In the genomic region with DNA sequence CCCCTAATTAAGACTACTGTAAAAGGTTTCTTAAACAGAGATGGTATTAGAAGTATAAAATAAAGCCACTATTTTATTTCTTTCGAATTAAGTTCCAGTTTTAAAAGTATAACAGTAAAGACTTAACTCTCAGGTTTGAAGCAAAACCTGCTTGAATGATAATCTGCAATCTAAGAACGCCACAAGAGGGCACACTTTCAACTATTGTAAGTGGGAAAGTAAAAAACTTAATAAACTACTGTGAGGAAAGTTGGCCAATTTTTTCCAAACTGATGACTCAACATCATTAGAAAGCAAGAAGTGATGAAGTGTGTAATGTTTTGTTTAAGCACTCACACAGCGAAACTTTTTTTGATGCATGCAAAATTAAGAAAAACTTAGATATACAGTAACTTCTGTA, we compare ENCODE assay signal across 9 mouse cellular contexts.
DNase-seq lines count a peak whose midpoint lies in the region; ATAC-seq and TF ChIP-seq lines count a peak whose summit lies in the region.
"Had no signal": no experiment of that assay in that cellular context is flagged by ENCODE, and none has a peak within 500 bp of the region (broad histone marks: within the 10 kb centered on the region; RNA-seq: fewer than 3 reads in every experiment).

No protein-coding gene starts in this region.

- DNase-seq in heart, postnatal 0 days (ENCODE audit: low spot score): peak; percentile 38
- DNase-seq in thymus, adult 2 months: peak; percentile 40
- DNase-seq in thymus, postnatal 36 days: no peak
- DNase-seq in brain, embryonic 18.5 days (ENCODE audit: low read depth, low spot score): peak; percentile 24
- DNase-seq in large intestine, adult 2 months (ENCODE audit: low read depth, low spot score): peak; percentile 13
- DNase-seq in spleen, adult 18-20 months: no peak
- no peak for DNase-seq in urinary bladder, postnatal 10 days (ENCODE audit: low spot score)

- WGBS in heart, postnatal 0 days: 42% methylated on average over 3 of the region's 3 CpGs
- WGBS in heart, embryonic 11.5 days (ENCODE audit: insufficient replicate concordance): 60% methylated on average over 3 of the region's 3 CpGs
- 54% methylated on average over 3 of the region's 3 CpGs for WGBS in thymus, adult 2 months
- WGBS in large intestine, adult 2 months: 53% methylated on average over 3 of the region's 3 CpGs

- no peak overlapping the region for H3K4me2 ChIP-seq in heart, postnatal 0 days (ENCODE audit: low read depth, low read length)
- no peak overlapping the region for H3K4me2 ChIP-seq in heart, embryonic 11.5 days
- H3K4me2 ChIP-seq: neural tube, embryonic 12.5 days had no signal

- no peak for ATAC-seq in heart, postnatal 0 days (ENCODE audit: insufficient read depth, low read depth)
- no peak for ATAC-seq in heart, embryonic 11.5 days (replicated peaks; ENCODE audit: insufficient number of reproducible peaks, low FRiP score, low TSS enrichment)

- H3K9me3 ChIP-seq in heart, postnatal 0 days (replicated peaks; ENCODE audit: control insufficient read depth, low read length): no peaks in the 10 kb centered on the region
- H3K9me3 ChIP-seq in heart, embryonic 11.5 days (replicated peaks; ENCODE audit: control insufficient read depth, low read length): no peaks in the 10 kb centered on the region
- H3K9me3 ChIP-seq: neural tube, embryonic 12.5 days had no signal

- TF ChIP-seq POLR2A in thymus, adult 2 months (IDR thresholded peaks at IDR 0.05; ENCODE audit: control insufficient read depth, extremely low read depth, insufficient read depth, low read length, poor library complexity): no peak

- no peaks in the 10 kb centered on the region for H3K36me3 ChIP-seq in heart, postnatal 0 days (replicated peaks; ENCODE audit: control insufficient read depth, insufficient read depth, low read length)
- no peaks in the 10 kb centered on the region for H3K36me3 ChIP-seq in heart, embryonic 11.5 days (ENCODE audit: control insufficient read depth, insufficient read depth, low read length)
- no peaks in the 10 kb centered on the region for H3K36me3 ChIP-seq in thymus, adult 2 months (ENCODE audit: control insufficient read depth, insufficient read depth, low read length)
- H3K36me3 ChIP-seq: neural tube, embryonic 12.5 days had no signal

- peak; percentile 51 for TF ChIP-seq CTCF in heart, postnatal 0 days (IDR thresholded peaks at IDR 0.05; ENCODE audit: low read depth)
- no peak for TF ChIP-seq CTCF in thymus, adult 2 months (IDR thresholded peaks at IDR 0.05; ENCODE audit: borderline replicate concordance, control insufficient read depth, extremely low read depth, insufficient read depth, low read length, poor library complexity)

- H3K4me3 ChIP-seq in heart, postnatal 0 days (ENCODE audit: low read depth, low read length): no peak overlapping the region
- H3K4me3 ChIP-seq in heart, embryonic 11.5 days (ENCODE audit: low read depth, low read length): no peak overlapping the region
- no peak overlapping the region for H3K4me3 ChIP-seq in thymus, adult 2 months (ENCODE audit: control insufficient read depth, insufficient read depth, low read length)
- H3K4me3 ChIP-seq: neural tube, embryonic 12.5 days had no signal

- no peak overlapping the region for H3K9ac ChIP-seq in heart, postnatal 0 days (replicated peaks; ENCODE audit: low read depth, low read length)
- no peak overlapping the region for H3K9ac ChIP-seq in heart, embryonic 11.5 days (ENCODE audit: low read depth, low read length)
- H3K9ac ChIP-seq: neural tube, embryonic 12.5 days had no signal

- H3K27ac ChIP-seq in heart, postnatal 0 days (ENCODE audit: low read depth): no peak overlapping the region
- H3K27ac ChIP-seq in heart, embryonic 11.5 days (ENCODE audit: low read depth, low read length): no peak overlapping the region
- H3K27ac ChIP-seq in thymus, adult 2 months (ENCODE audit: control insufficient read depth, insufficient read depth, low read length): no peak overlapping the region
- H3K27ac ChIP-seq: neural tube, embryonic 12.5 days had no signal

- H3K27me3 ChIP-seq in heart, postnatal 0 days (ENCODE audit: control insufficient read depth, insufficient read depth, low read length): no peaks in the 10 kb centered on the region
- H3K27me3 ChIP-seq in heart, embryonic 11.5 days (ENCODE audit: control insufficient read depth, insufficient read depth, low read length): no peaks in the 10 kb centered on the region
- H3K27me3 ChIP-seq in thymus, adult 2 months (ENCODE audit: control insufficient read depth, insufficient read depth, low read length): no peaks in the 10 kb centered on the region
- H3K27me3 ChIP-seq: neural tube, embryonic 12.5 days had no signal

- H3K4me1 ChIP-seq in heart, postnatal 0 days (ENCODE audit: control insufficient read depth, insufficient read depth): no peaks in the 10 kb centered on the region
- no peaks in the 10 kb centered on the region for H3K4me1 ChIP-seq in heart, embryonic 11.5 days (ENCODE audit: control insufficient read depth, insufficient read depth, low read length)
- no peaks in the 10 kb centered on the region for H3K4me1 ChIP-seq in thymus, adult 2 months (replicated peaks; ENCODE audit: control insufficient read depth, insufficient read depth, low read length)
- H3K4me1 ChIP-seq: neural tube, embryonic 12.5 days had no signal

- TF ChIP-seq EP300 in heart, postnatal 0 days (IDR thresholded peaks at IDR 0.05; ENCODE audit: low read depth): no peak

Comparison
In these comparisons a context has a peak if more than half of its experiments do, and no peak if none do; other contexts are left out.
1. DNase-seq: peak in heart, postnatal 0 days (single experiment), thymus, adult 2 months (single experiment), brain, embryonic 18.5 days (single experiment) and large intestine, adult 2 months (single experiment); none in thymus, postnatal 36 days (0 of 2), spleen, adult 18-20 months (0 of 2) and urinary bladder, postnatal 10 days (single experiment).